Mouse (Mus musculus): ENCODE results near the gene Prkg1. TPM values are rescaled to one million over a fixed set of nuclear protein-coding genes. Genes with fewer than 3 reads are reported as not detected.
A peak's percentile ranks its signal among the peaks of the same experiment; 100 is the strongest.
"Not testable (repeated sequence)": the region's sequence is repeated elsewhere in the genome, so short reads cannot be mapped to it uniquely, and the experiment has no call there.

The Prkg1 gene
- total RNA-seq, 4 experiments from 2014 or later, result 20.0 to 24.2 (median 21.2) TPM

DNA sequence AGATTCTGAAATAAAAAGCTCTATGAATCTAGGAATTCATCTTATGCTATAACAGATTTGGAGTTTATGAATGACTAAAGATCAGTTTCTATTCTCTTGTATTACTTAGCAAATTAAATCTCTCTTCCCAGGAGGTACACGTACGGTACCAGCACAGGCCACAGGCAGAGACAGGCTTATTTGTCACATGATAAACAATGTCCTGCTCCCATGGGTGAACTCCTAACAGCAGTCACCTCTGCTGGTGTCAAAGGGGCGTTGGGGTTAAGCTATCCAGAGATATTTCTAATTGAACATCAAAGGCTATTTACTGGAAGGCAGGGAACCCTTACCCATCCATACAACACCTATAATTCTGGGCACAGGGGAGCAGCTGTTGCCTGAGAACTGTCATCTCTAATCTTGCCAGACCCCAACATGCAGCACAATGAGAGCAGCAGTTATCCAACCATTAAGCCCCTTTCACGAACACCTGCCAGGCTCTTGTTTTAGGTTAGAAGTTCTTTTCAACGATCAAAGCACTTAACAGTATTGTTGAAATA lies 1122.1 kb downstream of the Prkg1 start:
- no peak for DNase-seq (ENCODE audit: low spot score in 2 of 2)

DNA sequence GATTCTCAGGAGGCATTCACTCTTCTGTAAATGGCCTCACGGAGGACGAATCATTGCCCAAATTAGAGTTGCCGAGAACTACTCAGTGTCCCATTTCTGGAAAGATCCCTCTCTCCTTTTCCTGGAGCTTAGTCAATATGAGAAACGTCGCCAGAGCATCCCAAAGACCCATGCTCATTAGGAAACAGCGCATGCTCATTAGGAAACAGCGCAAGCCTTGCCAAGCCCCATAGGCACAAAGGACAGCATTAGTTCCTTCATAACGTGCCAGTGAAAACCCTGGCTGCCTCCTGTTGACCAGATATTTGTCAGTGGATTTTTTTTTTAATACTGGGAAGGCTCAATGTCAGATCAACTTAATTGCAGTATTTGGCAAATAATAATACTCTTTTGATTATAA lies 1127.4 kb downstream of the Prkg1 start:
- no peak for DNase-seq (ENCODE audit: low spot score in 2 of 2)

DNA sequence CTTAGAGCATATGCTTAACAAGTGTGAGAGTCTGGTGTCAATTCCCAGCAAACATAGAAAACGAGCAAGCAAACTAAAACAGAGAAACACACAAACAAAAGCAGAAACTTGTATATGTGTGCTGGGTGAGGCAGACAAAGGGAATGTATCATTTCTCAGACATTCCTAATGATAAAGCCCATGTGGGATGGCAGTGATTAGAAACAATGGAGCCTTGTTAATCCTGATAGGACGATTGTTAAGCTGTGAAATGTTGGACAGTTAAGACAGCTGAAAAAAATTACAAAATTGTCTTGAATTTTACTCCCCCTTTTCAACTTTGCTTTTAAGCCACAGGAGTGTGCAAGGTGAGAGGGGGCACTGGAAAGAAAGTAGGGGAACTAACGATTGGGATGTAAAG lies 1133.8 kb downstream of the Prkg1 start:
- DNase-seq (ENCODE audit: low spot score in 2 of 2), result no peak

DNA sequence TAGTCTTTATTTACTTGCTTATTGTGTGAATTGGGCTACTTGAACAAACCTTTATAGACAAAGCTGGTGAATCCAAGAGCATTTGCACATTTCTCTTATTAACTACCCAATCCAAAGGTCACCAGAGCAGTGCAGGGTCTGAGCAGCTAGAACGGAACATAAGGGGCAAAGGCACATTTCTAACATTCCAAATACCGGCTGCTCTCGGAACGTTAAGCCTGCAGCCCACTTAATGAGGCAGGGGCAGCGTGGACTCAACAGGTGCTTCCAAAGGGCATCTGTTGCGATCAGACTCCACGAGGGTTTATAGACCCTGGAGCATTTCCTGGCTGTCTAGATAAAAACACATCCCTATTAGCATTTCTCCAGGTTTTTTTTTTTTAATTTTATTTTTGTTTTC lies 1138.8 kb downstream of the Prkg1 start:
- no peak for DNase-seq (ENCODE audit: low spot score in 2 of 2)

DNA sequence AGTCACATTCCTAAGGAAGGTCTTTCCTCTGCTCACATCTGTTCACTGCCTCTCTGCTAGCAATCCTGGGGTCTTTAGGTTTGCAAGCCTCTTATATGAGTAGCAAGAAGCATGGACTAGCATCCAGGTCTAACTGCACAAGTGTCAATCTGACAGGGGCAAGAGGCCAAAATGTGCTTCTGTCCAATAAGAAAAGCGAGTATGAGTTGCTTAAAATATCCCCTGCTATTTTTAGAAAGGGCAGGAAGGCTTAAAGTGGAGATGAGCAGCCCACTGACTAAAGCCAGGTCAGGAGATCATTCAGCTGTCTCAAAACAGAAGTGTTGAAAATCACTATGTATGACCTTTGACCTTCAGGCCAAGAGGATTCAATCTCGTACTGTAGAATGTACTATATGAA lies 1139.4 kb downstream of the Prkg1 start:
- no peak for DNase-seq (ENCODE audit: low spot score in 2 of 2)

DNA sequence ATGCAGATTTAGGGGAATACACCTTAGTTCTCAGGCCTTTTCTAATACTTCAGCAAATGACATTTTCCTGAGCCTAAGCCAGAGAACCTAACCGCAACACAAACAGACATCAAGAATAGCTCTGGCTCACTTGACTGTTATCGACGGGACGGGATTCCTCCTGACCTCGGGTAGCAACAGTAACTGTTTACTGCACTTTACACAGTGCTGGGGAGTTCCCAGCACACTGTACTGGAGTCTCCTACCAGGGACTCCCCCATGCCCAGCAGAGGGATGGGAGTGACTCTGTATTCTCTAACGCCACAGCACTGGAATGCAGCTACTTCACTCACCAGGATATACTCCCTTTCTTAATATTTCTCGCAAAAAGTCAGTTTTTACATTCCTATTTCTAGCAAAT lies 1141.2 kb downstream of the Prkg1 start:
- no peak for DNase-seq (ENCODE audit: low spot score in 2 of 2)

DNA sequence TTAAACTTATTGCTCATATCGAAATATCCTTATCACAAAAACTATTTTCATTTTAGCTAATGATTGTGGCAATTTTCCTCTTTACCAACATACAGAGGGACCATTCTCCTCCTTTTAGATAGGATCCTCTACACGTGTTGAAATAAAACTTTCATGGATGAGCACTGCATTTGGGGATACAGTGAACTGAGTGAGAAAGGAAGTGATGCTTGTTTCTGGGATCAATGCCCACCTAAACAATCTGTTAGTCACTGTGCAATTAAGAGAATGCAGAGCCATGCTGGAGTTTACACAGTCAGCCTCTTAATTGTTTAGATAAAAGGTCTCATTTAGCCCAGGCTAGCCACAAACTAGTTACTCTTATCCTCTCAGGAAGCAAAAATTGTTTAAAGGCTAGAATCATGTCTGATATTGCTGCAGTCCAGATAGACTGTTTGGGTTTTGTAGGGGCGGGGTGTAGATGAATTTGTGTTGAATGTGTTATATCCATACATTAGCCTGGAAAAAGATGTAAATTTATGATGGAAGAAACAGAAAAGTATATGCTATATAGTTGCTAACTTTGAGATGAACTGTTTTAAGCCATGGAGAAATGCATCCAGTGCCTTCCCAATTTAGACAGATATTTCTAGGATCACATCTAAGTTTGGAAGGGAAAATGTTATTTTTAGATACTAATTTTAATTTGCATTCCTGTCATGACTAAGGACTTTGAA lies 1151.5 kb downstream of the Prkg1 start:
- no peak for DNase-seq (ENCODE audit: low spot score in 2 of 2)

DNA sequence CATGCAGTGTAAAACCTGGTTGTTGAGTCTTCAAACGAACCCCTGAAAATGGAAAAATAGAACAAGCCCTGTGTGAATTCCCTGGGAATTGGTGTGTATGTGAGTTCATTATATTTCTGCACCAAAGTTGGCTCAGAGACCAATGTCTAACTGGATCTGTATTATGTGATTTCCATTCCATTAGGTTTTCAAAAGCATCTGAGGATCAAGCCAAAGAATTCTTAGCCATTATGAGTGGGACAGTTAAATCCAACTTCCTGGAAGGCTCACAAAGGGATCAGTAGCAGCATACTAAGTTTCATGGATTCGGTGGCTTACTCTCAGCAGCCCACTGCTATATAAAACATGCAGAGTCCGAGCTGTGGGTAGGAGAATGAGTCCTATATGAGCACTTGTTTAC lies 1178.5 kb downstream of the Prkg1 start:
- DNase-seq (ENCODE audit: low spot score in 2 of 2), result no peak

DNA sequence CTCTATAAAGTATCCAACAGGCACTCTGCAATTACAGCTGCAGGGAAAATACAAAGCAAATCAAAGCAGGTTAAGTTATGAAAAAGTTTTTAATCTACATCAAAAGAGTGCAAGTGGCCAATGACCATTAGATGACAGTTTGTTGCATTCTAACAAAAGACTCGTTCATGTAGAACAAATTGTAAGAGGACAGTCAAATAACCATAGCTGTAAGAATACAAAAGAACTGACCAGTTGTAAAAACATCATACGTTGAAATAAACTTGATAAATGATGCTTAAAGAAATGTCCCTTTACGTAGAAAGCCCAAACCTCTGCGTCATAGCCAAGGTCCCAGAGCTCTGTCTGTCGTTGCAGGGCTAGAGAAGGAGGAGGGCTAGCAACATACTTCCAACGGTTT lies 1200.3 kb downstream of the Prkg1 start:
- DNase-seq (ENCODE audit: low spot score in 2 of 2), result no peak

DNA sequence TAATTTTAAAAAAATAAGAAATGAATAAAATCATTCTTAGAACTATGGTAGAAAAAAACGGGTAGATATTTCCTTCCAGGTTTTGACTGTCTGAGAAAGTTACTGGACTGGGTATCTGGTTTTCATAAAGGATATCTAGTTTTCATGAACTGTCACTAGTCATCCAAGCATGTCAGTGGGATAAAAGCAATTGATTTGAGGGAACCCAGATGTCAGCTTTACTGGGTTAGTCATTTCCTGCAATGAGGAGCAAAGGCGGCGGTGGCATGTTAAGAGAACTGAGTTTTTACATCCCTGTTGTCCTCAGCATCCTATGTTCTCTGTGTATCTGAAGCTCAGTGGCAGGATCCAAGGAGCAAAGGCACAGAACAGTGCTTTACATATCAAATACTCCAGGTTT lies 1201.0 kb downstream of the Prkg1 start:
- no peak for DNase-seq (ENCODE audit: low spot score in 2 of 2)

DNA sequence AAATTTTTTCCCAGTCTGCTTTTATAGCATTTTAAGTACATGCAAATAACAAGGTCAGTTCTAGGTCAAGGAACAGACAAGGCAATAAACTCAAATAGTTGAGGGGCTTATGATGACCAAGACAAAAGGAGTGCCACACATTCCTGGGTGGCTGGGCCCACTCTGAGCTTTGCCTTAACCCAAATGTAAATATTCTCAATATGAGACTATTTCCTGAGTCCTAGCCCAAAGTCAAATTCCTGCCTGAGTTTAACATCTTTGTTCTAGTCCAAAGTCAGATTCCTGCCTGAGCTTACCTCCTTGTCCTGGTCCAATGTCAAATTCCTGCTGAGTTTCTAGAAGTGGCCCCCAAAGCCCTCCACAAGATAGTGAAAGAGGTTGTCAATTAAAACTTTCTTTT lies 1206.8 kb downstream of the Prkg1 start:
- no peak for DNase-seq (ENCODE audit: low spot score in 2 of 2)

DNA sequence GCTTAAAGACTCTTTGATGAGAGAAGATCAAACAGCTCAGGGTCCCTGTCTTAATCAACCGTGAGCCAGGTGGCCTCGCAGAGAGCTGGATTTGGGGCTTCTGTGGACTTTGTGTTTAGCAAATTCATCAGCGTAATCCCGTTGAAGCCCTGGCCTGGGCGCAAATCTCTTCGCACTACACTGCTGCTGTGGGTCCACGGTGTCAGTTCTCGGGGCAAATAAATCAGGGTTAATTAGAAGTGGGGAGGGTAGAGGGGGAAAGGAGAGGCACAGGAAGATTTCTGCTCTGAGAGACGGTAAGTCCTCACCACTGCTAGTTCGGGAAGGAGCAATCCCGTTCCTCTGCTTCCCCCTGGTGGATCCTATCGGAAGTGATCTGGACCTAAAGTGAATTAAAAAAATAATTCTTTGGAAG lies 1210.4 kb downstream of the Prkg1 start:
- peak in 1 of 2 experiments; percentile 68 for DNase-seq (ENCODE audit: low spot score in 2 of 2)

DNA sequence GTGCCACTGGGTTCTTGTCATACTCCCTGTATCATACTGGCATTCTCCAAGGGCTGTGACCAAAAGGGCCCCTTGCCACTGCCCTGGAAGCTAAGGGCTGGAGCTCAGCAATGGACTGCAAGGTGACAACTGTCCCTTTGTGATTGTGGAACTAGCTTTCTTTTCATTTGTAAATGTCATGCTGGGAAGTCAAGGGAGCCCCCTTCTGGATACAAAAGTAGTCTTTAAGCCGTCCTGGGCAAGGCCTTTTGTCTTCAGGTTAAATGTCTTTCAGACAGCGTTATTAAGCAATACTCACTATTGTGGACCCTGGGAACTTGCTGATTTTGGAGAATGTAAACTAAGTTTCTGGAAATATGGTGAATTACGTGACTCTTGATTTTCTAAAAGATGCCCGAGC lies 1211.1 kb downstream of the Prkg1 start:
- no peak for DNase-seq (ENCODE audit: low spot score in 2 of 2)

DNA sequence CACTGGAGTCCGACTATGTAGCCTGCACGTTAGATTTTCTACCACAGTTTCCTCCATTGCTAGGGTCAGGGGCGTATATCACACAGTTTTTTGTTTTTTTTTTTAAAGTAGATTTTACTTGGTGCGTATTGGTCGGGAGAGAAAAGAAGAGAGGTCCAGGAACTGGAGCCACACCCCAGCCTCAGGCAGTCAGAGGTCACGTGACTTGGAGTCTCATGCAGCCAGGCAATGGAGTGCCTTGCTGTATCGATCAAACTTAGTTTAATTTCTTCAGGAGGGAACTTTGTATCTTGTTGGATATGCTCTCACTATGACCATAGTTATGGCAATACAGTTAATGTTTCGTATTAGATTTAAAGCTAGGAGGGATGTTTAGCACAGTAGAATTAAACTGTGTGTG lies 1212.6 kb downstream of the Prkg1 start:
- no peak for DNase-seq (ENCODE audit: low spot score in 2 of 2)

DNA sequence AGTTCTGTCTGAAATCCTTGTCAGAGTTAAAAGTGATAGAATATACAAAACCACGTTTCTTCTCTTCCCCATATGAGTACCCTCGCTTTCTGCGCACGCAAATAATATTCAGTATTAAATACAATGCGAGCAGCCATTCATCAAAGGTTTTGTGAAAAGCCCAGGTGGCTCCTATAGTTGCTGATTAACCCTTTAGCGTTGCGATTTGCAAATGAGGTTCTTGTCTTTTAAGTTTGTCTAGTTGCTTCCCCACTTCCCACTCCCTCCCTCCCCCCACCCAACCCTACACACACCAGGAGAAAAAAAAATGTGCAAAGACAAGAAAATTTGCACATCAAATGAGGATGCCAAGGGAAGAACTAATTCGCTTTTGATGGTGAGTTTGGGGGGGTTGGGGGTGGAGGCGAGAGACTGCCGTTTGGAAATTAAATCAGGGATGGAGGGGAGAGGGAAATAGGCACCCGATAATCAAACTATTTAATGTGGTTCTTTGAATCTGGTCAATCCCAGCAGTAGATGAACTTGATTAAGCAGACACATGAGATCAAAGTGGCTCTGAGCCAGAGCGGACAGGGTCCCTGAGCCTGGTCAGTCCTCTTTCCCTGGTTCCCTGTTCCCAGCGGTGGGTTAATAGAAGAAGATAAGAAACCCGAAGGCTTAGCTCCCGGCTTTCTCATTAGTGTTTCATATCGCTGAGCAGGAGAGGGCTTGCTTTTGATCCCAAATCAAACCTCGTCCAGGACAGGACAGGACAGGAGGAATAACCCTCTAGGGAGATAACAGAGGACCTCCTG lies 1214.8 kb downstream of the Prkg1 start:
- DNase-seq (ENCODE audit: low spot score in 2 of 2), result no peak

DNA sequence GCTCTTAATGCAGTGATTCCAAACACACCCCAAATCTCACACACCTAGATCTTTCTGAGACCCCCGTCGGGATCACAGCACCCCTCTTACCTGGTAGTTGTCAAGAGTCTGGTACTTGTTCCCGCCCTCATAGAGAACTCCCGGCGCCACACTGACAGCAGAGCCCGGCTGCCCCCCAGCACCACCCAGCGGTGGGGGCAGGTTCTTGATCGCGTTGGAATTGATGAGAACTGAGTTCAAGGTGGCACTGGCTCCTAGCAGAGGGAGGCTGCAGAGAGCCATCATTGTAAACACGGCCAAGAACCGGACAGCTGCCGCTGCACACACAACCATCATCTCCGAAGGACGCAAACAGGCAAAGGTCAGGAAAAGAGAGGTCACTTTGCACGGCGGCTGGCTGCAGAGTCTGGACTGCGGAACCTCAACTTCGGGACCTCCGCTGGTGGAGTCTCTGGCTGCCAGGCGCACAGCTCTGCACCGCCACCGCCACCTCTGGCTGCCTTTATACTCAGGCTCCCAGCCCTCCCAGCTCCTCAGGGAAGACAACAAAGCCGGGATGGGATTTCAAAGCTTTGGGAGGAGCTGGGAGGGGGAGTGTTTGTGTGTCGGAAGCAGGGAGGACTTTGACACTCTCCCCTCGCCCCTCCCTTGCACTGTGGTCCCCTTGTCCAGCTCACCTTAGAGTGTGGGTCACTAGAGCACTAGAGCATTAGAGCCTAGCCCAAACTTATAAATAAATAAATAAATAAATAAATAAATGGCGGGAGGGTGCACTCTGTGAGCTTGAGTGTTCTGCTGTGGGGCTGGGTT lies 1215.6 kb downstream of the Prkg1 start, which contains the start of gene Dkk1:
Gene Dkk1, minus strand, starts transcription at position 622 of the 810 bp plus-strand sequence.
- no peak for DNase-seq (ENCODE audit: low spot score in 2 of 2)

DNA sequence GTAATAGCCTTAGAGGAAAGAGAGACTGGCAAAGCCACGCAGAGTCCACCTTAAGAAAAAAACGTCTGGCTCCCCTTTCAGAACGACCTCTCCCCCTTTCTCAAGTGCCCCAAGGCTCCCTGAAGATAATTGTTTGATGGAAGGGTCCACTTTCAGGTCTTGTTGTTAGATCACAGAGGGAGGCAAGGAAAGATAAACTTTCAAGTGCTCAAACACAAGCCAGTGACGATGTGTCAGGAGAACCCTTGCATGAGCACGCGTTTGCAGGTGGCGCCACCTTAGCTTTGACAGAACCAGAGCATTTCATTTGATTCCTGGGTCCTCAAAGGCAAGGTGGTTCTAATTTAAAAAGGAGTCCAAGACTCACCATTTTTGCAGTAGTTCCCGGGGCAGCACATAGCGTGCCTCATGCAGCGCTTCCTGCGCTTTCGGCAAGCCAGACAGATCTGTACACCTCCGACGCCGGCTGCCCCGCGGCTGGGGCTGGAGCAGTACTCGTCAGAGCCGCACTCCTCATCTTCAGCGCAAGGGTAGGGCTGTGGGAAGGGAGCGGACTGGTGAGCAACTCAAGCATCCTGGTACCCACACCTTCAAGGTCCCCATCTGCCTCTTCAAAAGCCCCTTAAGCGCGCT lies 1216.3 kb downstream of the Prkg1 start:
- DNase-seq (ENCODE audit: low spot score in 2 of 2), result no peak

DNA sequence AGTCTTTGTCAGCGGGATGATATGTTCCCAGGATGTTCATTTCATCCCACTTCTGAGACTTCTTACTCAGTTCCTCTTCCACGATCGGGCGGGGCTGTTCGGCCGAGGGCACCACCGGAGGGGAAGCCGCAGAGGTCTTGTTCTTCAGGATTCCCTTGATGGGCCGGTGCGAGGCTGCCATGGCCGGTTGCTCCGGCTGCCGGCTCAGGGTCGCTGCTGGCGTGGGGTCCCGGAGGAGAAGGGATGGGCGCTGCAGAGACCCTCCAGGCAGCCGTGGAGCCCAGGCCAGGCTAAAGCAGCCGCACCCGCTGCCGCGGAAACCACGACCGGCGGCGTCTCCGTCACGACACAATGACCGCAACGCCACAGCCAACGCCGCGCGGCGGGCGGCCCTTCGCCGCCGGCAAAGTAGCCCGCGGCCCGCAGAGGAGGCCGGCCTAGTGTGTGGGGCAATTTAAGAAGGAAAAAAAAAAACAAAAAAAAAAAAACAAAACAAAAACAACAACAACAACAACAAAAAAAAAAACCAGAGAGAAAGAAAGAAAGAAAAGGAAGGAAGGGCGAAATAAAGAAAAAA lies 1225.4 kb downstream of the Prkg1 start:
- not testable (repeated sequence) for DNase-seq (ENCODE audit: low spot score in 2 of 2)

DNA sequence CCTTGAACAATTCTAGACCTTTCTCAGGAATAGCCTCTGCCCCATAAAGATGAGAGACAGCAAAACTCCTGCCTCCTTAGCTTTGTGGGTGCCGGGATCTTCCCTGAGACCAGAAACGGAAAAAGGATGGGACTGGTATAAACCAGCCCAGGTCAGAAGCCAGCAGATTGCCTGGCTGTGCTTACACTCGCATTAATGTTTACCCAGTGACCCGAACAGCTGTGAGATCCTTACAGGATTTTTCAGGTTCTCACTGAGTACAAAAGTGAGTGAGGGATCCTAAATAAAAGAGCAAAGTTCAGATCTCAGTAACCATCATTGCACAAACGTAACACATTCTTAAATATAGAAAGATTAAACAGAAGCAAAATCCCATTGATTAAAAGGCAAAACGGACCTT lies 1248.1 kb downstream of the Prkg1 start:
- DNase-seq (ENCODE audit: low spot score in 2 of 2), result no peak
